Mouse (Mus musculus) cortical plate, adult 2 months (tissue): ENCODE measurements at regions not wholly inside any gene's neighbourhood (a gene's known extent, or its start where the extent isn't known, plus 50 kb on each side); places are given as distances from the start of the nearest gene placed in this dataset.

Source experiments
- H3K27ac ChIP-seq: fragments of 200-500 bp; 2 replicates; pipeline ENCODE4 v1.5.1; 2012; ENCODE audit warnings: low read length, control low read depth, inconsistent platforms; ENCODE audit not compliant: insufficient read depth
- H3K4me1 ChIP-seq: fragments of 200-500 bp; 2 replicates; pipeline ENCODE4 v1.6.1; 2011; ENCODE audit warnings: low read length; ENCODE audit not compliant: control insufficient read depth, insufficient read depth
- H3K4me3 ChIP-seq: fragments of 200-500 bp; 2 replicates; pipeline ENCODE4 v1.5.1; 2011; ENCODE audit warnings: mild to moderate bottlenecking, low read length, control low read depth; ENCODE audit not compliant: insufficient read depth
- CTCF ChIP-seq: fragments of 200-500 bp; IDR thresholded peaks from 2 replicates; pipeline ENCODE4 v1.5.1; 2011; ENCODE audit warnings: mild to moderate bottlenecking, control low read depth, low read length; ENCODE audit not compliant: insufficient read depth; ENCODE audit errors: extremely low read depth
- POLR2A ChIP-seq: fragments of 200-500 bp; IDR thresholded peaks from 2 replicates; pipeline ENCODE4 v1.6.1; 2011; ENCODE audit warnings: mild to moderate bottlenecking, low read length, control low read depth; ENCODE audit not compliant: insufficient read depth; ENCODE audit errors: extremely low read depth

- TF ChIP-seq POLR2A (no peak), CTCF (no peak)
- Histone ChIP-seq H3K27ac (no peak overlapping the region), H3K4me1 (no peaks in the 10 kb centered on the region), H3K4me3 (no peak overlapping the region)
These were observed 702.6 kb downstream of the Slc22a22 start for GRCm38 (mm10) chr15:56774648-56775393.

- Histone ChIP-seq H3K4me3 (no peak overlapping the region), H3K4me1 (no peaks in the 10 kb centered on the region), H3K27ac (no peak overlapping the region)
- TF ChIP-seq CTCF (no peak), POLR2A (no peak)
These were observed 711.1 kb downstream of the Slc22a22 start for GRCm38 (mm10) chr15:56766356-56766755.

DNA sequence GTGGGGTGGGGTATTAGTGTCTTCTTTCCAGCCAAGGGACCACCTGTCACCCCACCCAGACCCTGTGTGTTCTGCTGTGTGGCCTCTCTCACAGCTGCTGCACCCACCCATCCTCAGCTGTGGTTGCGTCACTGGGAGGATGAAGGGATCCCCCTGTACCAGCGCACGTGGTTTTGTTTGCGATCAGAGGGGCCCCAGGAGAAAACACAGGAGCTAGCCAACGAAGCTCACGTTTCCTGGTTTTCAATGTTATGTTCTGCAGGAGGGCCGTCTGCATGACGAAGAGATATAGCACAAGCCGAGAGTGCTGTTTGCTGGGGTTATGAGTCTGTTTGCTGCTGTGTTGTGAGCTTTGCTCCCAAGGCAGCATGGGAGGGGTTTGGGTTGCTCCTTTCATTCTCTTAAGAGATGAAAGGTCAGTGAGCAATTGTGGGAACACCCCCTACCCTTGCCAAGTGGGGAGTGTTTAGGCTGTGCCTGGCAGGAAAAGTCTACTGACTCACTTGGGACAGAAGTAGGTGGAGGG, 712.4 kb downstream of the Slc22a22 start:
- Histone ChIP-seq H3K4me1 (no peaks in the 10 kb centered on the region), H3K4me3 (no peak overlapping the region), H3K27ac (no peak overlapping the region)
- no peak for TF ChIP-seq CTCF
- no peak for TF ChIP-seq POLR2A

- H3K4me3 ChIP-seq, result no peak overlapping the region
These were observed 713.4 kb downstream of the Slc22a22 start for GRCm38 (mm10) chr15:56764019-56764418.

DNA sequence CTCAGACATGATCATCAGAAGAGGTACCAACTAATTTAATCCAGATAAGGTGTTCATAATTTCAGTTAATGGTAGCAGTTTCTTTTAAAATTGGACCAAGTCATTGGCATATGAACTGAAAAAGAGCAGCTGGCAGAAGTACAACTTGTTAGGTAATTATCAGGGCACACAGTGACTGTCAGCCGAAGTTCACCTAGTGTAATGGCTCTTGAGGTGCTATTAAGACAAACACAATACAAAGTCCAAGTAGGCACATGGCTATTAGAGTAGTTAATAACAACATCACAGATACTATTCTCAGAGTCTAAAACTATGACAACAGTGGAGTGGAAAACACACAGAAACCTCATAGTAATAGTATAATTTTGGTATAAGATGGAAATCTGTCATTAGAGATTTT, 730.7 kb downstream of the Slc22a22 start:
- no peak overlapping the region for H3K27ac ChIP-seq
- TF ChIP-seq CTCF (no peak), POLR2A (no peak)
- H3K4me3 ChIP-seq, result no peak overlapping the region
- H3K4me1 ChIP-seq, result no peaks in the 10 kb centered on the region

More at GRCm38 (mm10) chr15:56764019-56764418, 713.4 kb downstream of the Slc22a22 start:
- TF ChIP-seq CTCF (no peak), POLR2A (no peak)
- H3K27ac ChIP-seq, result no peak overlapping the region
- no peaks in the 10 kb centered on the region for H3K4me1 ChIP-seq

DNA sequence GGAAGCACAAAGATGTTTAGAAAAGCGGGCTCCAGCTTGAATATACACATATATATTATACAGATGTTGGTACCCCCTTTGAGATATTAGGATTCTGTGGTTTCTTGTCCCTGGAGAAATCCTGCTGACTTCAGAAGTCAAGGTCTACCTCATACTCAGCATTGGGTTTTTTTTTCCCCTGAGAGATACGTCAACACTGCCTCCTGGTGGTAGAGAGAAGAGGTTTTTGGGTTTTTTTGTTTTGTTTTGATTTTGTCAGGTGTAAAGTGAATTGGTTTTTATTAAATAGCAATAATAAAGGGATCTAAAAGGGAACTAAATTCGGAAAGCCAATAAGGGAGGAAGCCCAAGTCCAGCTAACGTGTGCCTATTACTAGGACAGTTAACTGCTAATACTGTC, 732.5 kb downstream of the Slc22a22 start:
- Histone ChIP-seq H3K27ac (no peak overlapping the region), H3K4me3 (no peak overlapping the region), H3K4me1 (no peaks in the 10 kb centered on the region)
- TF ChIP-seq CTCF, result peak; percentile 13; the same call in 1 of the 2 replicates
- TF ChIP-seq POLR2A, result no peak
